Mouse (Mus musculus) ZHBTc4 (cell line): ENCODE measurements at regions not wholly inside any gene's neighbourhood (a gene's known extent, or its start where the extent isn't known, plus 50 kb on each side); places are given as distances from the start of the nearest gene placed in this dataset.
"Not testable (repeated sequence)": the region's sequence is repeated elsewhere in the genome, so short reads cannot be mapped to it uniquely, and the experiment has no call there.

Experiments
- DNase-seq: peaks from one replicate; pipeline ENCODE4 v3.0.0-alpha.2; 2011; ENCODE audit warnings: low read depth, low spot score

GRCm38 (mm10) chr12:51294971-51295477 is 52.8 kb upstream of the G2e3 start:
- DNase-seq = no peak

DNA sequence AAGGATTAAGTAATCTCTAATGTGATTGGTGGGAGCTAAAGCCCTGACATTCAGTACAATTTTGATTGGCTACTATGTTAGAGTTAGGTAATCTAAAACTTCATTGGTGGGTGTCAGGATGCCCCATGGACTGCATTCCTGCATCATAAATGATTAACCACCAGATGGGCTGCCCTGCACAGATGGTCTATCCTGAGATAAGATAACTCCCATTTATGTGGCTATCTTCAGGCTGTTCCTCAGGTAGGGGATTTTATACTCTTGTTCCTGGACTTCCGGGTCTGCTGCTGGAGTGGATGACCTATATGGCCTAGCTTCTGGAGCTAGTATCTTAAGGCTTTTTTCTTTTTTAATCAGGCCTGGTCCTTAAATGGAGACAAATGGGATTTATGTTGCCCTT is 69.5 kb upstream of the G2e3 start:
- DNase-seq = no peak

DNA sequence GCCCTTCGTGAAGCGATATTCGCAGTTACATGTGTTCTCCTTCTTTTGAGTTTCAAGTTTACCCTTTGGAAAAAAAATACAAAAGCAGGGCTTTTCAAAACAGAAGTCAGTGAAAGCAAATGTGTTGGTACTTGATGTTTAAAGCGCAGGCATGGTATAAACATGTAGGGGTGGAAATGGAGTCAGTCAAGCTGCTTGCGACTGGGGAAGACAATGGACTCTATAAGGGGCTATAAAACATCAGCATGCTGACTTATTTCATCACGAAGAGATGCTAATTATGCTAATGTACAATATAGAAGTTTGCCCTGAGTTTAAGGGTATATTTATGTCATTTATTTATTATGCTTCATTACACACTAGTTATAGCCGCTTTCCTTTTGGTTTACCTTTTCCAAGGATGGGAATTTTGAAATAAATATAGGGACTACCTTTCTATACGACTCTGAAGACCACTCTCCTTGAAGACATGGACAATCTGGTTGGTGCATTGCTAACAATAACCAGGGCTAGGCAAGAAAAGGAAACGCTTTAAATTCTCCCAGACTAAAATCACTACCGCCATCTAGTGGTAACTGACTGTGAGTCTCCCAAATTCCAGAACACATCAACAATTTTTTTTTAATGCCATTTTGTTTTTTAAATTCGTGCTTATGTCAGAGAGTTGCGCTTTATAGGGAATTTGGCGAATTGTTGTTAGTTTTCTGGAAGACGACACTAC is 71.9 kb upstream of the G2e3 start:
- DNase-seq = peak; percentile 55

- DNase-seq = no peak
These were observed 74.4 kb upstream of the G2e3 start for GRCm38 (mm10) chr12:51273486-51273885.

- DNase-seq = no peak
These were observed 105.0 kb upstream of the G2e3 start for GRCm38 (mm10) chr12:51242839-51243238.

DNA sequence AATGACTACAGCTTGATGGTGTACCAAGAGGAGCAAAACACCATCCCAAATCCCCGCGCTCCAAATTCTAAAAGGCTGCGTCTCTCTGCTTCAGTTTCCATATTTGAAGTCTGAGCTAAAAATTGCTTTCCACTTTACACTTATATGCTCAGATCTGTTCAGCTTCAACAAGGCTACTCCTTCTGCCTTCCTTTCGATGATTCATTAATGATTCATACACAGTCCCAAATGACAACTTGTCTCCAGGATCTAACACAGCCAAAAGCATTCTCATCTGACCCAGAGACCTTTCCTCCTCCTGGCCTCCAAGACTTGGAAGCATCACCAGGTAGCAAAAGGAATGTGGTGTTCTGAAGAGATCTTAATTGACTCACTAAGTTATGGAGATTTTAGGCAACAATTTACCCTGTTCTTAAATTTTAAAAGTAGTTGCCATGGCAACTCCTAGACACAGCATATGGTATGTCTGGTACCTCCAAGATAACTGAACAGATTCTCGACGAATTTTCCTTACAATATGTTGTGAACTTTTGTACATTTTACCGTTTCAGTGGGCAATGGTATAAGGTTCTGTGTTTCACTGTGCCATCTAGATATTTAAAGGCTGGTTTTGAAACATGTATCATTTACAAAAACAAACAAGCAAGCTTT is 106.6 kb upstream of the G2e3 start:
- no peak for DNase-seq

- DNase-seq = peak; percentile 12
These were observed 136.2 kb upstream of the G2e3 start for GRCm38 (mm10) chr12:51211691-51212090.

- no peak for DNase-seq
These were observed 151.6 kb upstream of the G2e3 start for GRCm38 (mm10) chr12:51196289-51196688.

DNA sequence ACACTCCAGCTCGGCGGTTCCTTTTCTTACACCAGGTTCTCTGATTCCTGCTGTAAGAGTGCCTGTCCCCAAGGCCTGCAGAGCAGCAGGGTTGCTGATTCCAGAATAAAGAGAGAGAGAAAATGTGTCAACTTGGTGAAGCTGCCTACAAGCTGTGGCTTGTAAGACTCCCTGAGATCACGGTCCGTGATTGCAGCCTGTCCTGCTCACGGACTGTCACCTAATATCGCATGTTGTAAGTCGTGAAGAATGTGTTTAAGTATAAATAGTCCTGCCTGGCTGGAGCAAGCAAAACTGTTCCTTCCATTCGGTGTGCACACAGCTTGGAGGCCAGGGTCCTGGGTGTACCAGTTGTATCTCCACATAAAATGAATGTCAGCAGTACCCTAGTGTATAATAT is 152.7 kb upstream of the G2e3 start:
- no peak for DNase-seq

DNA sequence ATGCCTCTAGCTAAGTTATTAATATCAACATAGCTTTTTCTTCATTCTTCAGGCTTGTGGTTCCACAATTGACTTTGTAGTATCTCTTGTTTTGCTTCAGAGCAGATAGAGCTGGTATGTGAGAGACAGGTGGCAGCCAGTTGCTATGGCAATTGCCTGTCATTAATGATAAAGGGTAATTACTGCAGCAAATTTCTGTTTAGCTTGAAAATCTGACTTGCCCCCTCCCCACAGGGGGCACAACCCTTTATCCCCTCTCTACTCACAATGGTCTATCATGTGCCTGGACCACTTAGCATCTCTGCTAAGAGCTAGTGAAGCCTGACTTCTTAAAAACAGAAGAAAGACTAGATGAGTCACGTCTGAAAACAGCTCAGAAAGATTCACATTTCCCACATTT is 157.1 kb upstream of the G2e3 start:
- DNase-seq = no peak

DNA sequence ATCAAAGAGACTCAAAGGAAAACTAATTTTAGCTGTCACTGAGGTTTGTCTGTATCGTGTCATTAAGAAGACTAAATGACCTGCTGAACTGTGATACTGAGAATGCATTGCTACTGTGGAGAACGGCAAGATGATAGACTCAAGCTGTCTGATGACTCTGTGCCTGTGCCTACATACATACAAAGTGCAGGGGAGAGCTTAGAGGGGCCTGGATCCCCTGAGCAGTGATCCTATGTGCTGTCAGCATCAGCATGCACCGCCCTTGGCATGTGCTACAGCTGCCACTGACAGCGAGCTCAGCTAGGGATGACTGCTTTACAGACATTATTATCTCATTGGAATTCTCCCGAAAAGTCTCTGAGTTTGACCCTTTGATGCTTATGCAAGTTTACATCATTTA is 157.7 kb upstream of the G2e3 start:
- no peak for DNase-seq

GRCm38 (mm10) chr12:51188229-51188628 is 159.6 kb upstream of the G2e3 start:
- DNase-seq = peak; percentile 19

- no peak for DNase-seq
These were observed 160.1 kb upstream of the G2e3 start for GRCm38 (mm10) chr12:51187726-51188125.

GRCm38 (mm10) chr12:51185751-51186150 is 162.1 kb upstream of the G2e3 start:
- DNase-seq = no peak

DNA sequence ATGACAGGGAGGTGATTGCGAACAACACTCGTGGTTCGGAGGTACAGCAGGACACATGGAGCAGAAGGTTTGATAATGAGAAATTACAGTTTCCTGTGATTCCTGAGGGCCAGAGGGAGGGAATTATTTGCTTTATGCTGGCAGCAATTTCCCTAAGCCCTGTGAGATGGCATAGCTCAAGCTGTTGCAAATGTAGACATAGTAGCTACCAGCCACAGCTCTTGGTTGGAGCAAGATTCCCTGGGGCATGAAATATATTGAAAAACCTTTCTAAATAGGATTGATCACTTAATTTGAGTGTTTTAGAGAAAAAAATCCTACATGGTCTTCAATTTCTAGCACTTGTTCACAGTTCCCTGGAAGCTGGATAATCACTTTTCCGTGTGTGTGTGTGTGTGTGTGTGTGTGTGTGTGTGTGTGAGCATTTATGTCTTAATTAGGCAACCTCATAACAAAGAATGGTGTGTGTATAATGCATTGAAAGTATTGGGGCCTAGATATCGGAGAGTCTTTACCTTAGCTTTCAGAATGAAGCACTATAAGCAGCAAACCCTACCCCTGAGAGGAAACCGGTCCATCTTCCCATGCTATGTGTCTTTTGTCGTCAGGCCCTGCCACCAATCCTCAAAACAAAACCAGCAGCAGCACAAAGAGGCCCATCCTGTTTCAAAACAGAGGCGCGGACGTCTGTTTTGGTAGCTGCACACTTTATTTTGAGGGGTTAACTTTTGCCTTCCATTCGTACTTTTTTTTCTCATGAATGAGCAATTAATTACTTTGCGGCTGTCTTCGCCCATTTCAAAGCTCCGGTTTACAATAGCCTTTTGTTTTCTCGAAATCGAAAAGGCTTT is 172.7 kb upstream of the G2e3 start:
- peak; percentile 12 for DNase-seq

- DNase-seq = no peak
These were observed 182.7 kb upstream of the G2e3 start for GRCm38 (mm10) chr12:51165186-51165585.

GRCm38 (mm10) chr12:51160995-51161394 is 186.9 kb upstream of the G2e3 start:
- no peak for DNase-seq

DNA sequence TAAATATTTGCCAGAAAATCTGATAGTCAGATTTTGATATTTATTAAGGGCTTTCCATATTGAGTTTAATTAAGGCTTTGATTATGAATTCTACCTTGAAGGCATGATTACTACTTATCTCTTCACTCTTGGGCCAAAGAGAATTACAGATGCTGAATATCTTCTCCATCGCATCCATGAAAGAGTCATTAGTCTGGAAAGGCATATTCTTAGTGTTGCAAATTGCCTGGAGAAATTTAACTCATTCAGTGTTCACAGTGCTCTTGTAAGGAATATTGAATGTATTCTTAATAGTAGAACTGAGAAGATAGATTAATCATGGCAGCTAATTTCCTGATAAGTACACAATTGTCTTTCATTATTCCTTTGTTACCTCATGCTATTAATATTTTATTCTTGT is 187.7 kb upstream of the G2e3 start:
- DNase-seq = no peak

DNA sequence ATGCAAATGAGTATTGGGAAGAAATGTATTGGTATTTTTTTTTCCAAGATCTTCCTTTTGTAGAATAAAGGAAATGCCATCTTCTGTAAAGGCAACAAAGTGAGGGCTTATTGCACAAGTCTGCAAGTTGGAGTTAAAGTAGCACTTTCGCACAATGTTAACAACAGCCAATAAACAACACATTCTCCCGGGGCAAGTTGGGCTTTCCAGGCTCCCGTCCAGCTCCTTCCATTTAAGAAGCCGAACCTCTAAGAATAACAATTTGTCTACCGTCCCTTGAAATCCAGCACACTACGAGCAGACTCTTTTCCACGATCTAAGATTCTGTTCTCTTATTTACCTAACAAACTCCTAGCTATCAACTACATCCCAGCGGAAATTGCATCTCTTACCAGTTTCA is 199.9 kb upstream of the G2e3 start:
- no peak for DNase-seq

DNA sequence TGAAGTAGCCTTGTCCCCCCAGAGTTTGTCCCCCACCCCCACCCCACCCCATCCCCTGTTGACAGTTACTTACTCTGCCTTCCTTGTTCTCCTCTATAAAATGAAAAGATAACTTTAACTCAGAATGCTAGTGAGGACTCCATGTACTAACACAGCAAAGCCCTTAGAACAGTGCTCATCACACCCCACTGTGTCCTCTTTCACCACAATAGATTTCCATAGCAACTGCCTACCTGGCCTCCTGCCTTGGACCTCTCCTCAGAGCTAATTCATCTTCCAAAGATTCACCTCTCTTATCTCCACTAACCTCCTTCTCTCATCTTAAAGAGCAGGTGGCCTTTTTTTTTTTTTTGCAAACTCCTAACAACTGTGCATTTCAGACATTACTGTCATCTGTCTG is 204.0 kb upstream of the G2e3 start:
- no peak for DNase-seq

- no peak for DNase-seq
These were observed 204.7 kb upstream of the G2e3 start for GRCm38 (mm10) chr12:51143196-51143595.

DNA sequence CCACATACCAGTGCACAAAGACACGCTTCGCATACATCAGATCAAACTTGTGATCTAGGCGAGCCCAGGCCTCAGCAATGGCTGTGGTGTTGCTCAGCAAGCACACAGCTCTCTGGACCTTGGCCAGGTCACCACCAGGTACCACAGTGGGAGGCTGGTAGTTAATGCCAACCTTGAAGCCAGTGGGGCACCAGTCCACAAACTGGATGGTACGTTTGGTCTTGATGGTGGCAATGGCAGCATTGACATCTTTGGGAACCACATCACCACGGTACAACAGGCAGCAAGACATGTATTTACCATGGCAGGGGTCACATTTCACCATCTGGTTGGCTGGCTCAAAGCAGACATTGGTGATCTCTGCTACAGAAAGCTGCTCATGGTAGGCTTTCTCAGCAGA is 214.2 kb upstream of the G2e3 start:
- DNase-seq = not testable (repeated sequence)
